Mouse (Mus musculus) embryo, embryonic 10.5 days (tissue): ENCODE results near the gene Mapk8ip3.

Experiments
- DNase-seq: peaks from one replicate; pipeline ENCODE4 v3.0.0-alpha.2; 2015; ENCODE audit warnings: low spot score

Mapk8ip3 gene

GRCm38 (mm10) chr17:24902124-24902523, 34.7 kb downstream of the Mapk8ip3 start:
- no peak for DNase-seq

DNA sequence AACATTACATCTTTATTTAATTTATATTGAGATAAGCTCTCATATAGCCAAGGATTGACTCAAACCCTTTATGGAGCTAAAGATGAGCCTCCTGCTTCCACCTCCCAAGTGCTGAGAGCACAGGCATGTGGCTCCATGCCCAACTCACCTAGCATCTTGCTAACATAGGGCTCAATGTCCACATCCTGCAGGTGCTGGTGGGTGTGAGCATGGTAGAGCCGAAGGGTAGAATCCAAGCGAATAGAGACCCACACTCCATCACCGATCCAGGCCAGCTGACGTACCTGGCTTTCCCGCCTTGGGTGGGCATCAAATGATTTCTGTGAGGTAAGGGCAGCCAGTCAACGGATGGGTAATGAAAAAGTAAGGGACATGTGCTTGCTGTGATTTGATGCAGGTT, 36.8 kb downstream of the Mapk8ip3 start:
- no peak for DNase-seq

- DNase-seq, result no peak
These were observed 37.6 kb downstream of the Mapk8ip3 start for GRCm38 (mm10) chr17:24899153-24899552.

- no peak for DNase-seq
These were observed 38.5 kb downstream of the Mapk8ip3 start for GRCm38 (mm10) chr17:24898041-24898854.

DNA sequence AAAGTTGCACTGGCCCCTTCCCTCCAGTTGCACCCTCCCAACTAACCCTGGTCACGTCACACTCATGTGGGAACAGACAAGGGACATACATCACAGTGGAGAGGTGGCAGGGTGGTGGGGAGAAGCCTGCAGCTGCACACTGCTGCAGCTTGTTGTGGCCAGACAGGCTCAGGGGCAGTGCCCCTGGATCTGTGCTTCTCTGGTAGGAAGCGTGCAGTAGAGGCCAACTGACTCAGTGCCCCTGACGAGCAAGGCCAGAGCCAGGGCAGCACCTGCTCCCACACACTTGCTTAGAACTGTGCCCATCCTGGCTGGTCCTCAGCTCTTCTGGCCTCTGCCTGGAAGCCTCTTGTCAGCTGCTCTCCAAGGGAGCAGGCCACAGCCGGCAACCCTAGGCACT, 39.2 kb downstream of the Mapk8ip3 start:
- DNase-seq, result no peak

GRCm38 (mm10) chr17:24896993-24897269, 39.8 kb downstream of the Mapk8ip3 start:
- DNase-seq, result no peak

GRCm38 (mm10) chr17:24896241-24896992, 40.4 kb downstream of the Mapk8ip3 start, which contains the start of gene Nme3:
Gene Nme3, plus strand, starts transcription at chr17:24896500.
- peak; percentile 84 for DNase-seq

- DNase-seq, result peak; percentile 8
These were observed 41.1 kb downstream of the Mapk8ip3 start for GRCm38 (mm10) chr17:24895571-24896240.

- peak; percentile 94 for DNase-seq
These were observed 41.7 kb downstream of the Mapk8ip3 start, which contains the start of the genes Eme2 and Mrps34 for GRCm38 (mm10) chr17:24894995-24895547. Gene Eme2, minus strand, starts transcription at chr17:24895087. Gene Mrps34, plus strand, starts transcription at chr17:24895116.

GRCm38 (mm10) chr17:24894061-24894994, 42.4 kb downstream of the Mapk8ip3 start:
- DNase-seq, result peak; percentile 16

GRCm38 (mm10) chr17:24893276-24893675, 43.5 kb downstream of the Mapk8ip3 start:
- DNase-seq, result no peak

- no peak for DNase-seq
These were observed 44.0 kb downstream of the Mapk8ip3 start for GRCm38 (mm10) chr17:24892785-24893184.

GRCm38 (mm10) chr17:24891321-24891720, 45.5 kb downstream of the Mapk8ip3 start:
- no peak for DNase-seq

GRCm38 (mm10) chr17:24890151-24891092, 46.4 kb downstream of the Mapk8ip3 start:
- DNase-seq, result no peak

DNA sequence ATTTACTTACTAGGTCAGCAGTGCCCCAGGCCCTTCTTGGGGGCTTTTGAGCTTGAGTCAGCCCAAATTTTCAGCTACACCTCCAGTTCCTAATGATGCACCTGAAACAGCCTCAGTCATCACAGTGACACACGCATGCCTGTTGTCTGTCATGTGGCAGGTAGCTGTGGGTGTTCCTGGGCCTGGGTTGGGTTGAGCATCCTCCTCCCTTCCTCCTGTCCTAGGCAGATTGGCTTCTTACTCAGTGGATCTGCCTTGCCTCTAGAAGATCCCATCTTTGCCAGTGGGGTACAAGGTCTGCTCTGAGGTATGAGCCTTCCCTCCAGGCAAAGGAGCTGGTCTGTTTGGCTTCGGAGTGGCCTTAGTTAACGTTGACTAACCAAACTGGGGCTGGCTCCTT, 47.9 kb downstream of the Mapk8ip3 start:
- no peak for DNase-seq

- DNase-seq, result peak; percentile 4
These were observed 49.3 kb downstream of the Mapk8ip3 start for GRCm38 (mm10) chr17:24887291-24888080.

DNA sequence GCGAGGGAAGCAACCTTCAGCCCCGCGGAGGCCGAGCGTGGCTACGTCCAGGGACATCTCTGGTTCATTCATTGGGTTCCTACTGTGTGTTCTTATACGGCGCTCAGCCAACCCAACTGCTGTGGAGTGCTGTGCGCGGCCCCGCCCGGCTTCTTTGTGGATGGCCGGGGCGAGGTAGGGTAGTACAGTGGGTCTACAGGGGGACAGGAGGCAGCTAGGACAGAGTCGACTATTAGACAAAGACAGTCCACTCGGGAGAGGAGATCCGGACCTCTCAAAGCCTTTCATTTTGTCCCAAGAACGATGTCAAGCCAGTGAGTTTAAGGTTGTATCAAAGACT, 49.9 kb downstream of the Mapk8ip3 start:
- no peak for DNase-seq

DNA sequence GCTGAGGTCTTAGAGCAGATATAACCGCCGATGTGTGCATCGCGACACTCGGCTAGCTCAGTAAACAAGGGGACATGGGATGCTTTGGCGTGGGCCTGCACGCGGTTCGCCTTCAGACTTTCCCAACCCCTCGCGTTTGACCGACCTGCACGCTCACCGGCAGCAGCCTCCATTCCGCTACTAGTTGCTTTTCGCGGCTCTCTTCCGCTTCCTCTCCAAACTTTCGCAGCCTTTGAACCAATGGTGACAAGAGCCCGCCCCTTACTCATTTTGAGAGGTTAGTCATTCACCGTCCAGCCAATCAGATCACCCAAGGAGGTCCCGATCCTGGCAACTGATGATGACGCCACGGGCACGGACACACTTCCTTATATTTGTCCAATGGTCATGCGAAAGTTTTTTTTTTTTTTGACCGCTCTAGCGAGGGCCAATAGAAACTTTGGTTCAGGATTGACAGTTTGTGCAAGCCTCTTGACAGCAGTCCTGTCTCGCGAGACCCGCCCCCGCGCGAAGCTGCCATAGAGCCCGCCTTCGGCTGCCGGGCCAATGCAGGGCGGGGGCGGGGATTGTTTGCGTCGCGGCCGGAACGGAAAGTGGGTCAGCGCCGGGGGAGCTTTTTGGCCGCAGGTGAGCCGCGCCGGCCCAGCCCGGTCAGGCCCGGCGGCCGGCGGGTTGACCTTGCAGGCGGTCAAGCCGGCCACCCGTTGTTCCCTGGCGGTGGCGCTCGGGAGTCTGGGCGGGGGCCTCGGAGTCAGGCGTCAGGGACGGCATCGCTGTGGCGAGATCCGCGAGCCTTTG, 50.4 kb downstream of the Mapk8ip3 start, which contains the start of the genes Nubp2 and Spsb3:
TSS of gene Nubp2 (minus strand) at position 216 of the 798 bp plus-strand sequence.
TSS of gene Spsb3 (plus strand) at position 510 of the 798 bp plus-strand sequence.
- DNase-seq, result peak; percentile 99
